Mouse (Mus musculus): Measurements from ENCODE around the gene Pkmyt1.

- TF ChIP-seq CTCF (IDR thresholded peaks at IDR 0.05; ENCODE audit: low read depth), result no peak
- no peak for TF ChIP-seq EP300 (IDR thresholded peaks at IDR 0.05; ENCODE audit: low read depth)
Measured at GRCm38 (mm10) chr17:23719455-23719854, 6.7 kb upstream of the Pkmyt1 start.

Data from heart, postnatal 0 days (tissue).